Mouse (Mus musculus) limb, embryonic 11.5 days (tissue): ENCODE data around the gene Akirin1. TPM values are rescaled to one million over a fixed set of nuclear protein-coding genes. Genes with fewer than 3 reads are reported as not detected.
A peak's percentile ranks its signal among the peaks of the same experiment; 100 is the strongest.

ENCODE experiments used
- ATAC-seq: fragments of 200-750 bp; cut with Nextera tagmentation; 2 replicates; pipeline ENCODE4 v1.8.0; 2017; ENCODE audit warnings: low read depth; ENCODE audit not compliant: insufficient number of reproducible peaks, low FRiP score, low TSS enrichment
- DNase-seq: peaks from one replicate; pipeline ENCODE4 v3.0.0-alpha.2; 2015; ENCODE audit warnings: low spot score
- H3K27ac ChIP-seq: fragments of 300-500 bp; sonication (generic); replicated peaks from 2 replicates; pipeline ENCODE4 v1.5.1; 2014; ENCODE audit warnings: low read depth, mild to moderate bottlenecking, low read length
- H3K27me3 ChIP-seq: fragments of 300-500 bp; sonication (generic); 2 replicates; pipeline ENCODE4 v1.6.1; 2014; ENCODE audit warnings: mild to moderate bottlenecking, low read length, mixed read lengths; ENCODE audit not compliant: control insufficient read depth, insufficient read depth
- H3K36me3 ChIP-seq: fragments of 300-500 bp; sonication (generic); 2 replicates; pipeline ENCODE4 v1.6.1; 2014; ENCODE audit warnings: mild to moderate bottlenecking, low read length, moderate library complexity, mixed read lengths; ENCODE audit not compliant: control insufficient read depth, insufficient read depth
- H3K4me1 ChIP-seq: fragments of 300-500 bp; sonication (generic); 2 replicates; pipeline ENCODE4 v1.6.1; 2014; ENCODE audit warnings: low read length, mixed read lengths; ENCODE audit not compliant: control insufficient read depth, insufficient read depth
- H3K4me2 ChIP-seq: fragments of 300-500 bp; sonication (generic); 2 replicates; pipeline ENCODE4 v1.6.1; 2014; ENCODE audit warnings: low read depth, mild to moderate bottlenecking, moderate library complexity; ENCODE audit not compliant: severe bottlenecking
- H3K4me3 ChIP-seq: fragments of 300-500 bp; sonication (generic); 2 replicates; pipeline ENCODE4 v1.5.1; 2014; ENCODE audit warnings: low read depth, low read length
- H3K9ac ChIP-seq: fragments of 300-500 bp; sonication (generic); 2 replicates; pipeline ENCODE4 v1.6.1; 2014; ENCODE audit warnings: mild to moderate bottlenecking, low read length
- H3K9me3 ChIP-seq: fragments of 300-500 bp; sonication (generic); 2 replicates; pipeline ENCODE4 v1.6.1; 2016; ENCODE audit warnings: low read length; ENCODE audit not compliant: control insufficient read depth
- WGBS: fragments of 180-500 bp; shearing (Covaris S2); extraction: QIAGEN DNeasy Blood & Tissue Kit; methylation state at CpG from one replicate; pipeline ENCODE4 v1.1.7; 2014; 5-methylcytosine and 5-hydroxymethylcytosine counted together
- polyA plus RNA-seq: library from polyadenylated mRNA; unstranded; fragments of >200 nt; fragmentation: Nextera tagmentation; extraction: Ambion mirVana; gene quantifications from 2 replicates; pipeline ENCODE4 v1.2.1, GENCODE M21; 2014

The Akirin1 gene
- polyA plus RNA-seq, 1 experiment from 2014 or later: 68.8 TPM

GRCm38 (mm10) chr4:123767807-123768206 lies 17.7 kb upstream of the Akirin1 start:
- 63% methylated on average over 3 of the region's 3 CpGs for WGBS
- Histone ChIP-seq H3K4me2 (no peak overlapping the region), H3K27me3 (no peaks in the 10 kb centered on the region)

GRCm38 (mm10) chr4:123765071-123765470 lies 14.9 kb upstream of the Akirin1 start:
- 79% methylated on average over 6 of the region's 6 CpGs for WGBS
- no peak overlapping the region for H3K4me2 ChIP-seq
- H3K4me3 ChIP-seq: no peak overlapping the region
- no peaks in the 10 kb centered on the region for H3K27me3 ChIP-seq
- DNase-seq (no peak), ATAC-seq (no peak)
- no peaks in the 10 kb centered on the region for H3K4me1 ChIP-seq
- H3K27ac ChIP-seq: no peak overlapping the region
- no peak overlapping the region for H3K9ac ChIP-seq
- no peaks in the 10 kb centered on the region for H3K36me3 ChIP-seq
- H3K9me3 ChIP-seq: no peaks in the 10 kb centered on the region

More at GRCm38 (mm10) chr4:123767807-123768206, 17.7 kb upstream of the Akirin1 start:
- Histone ChIP-seq H3K4me1 (no peaks in the 10 kb centered on the region), H3K4me3 (no peak overlapping the region), H3K36me3 (no peaks in the 10 kb centered on the region), H3K9ac (no peak overlapping the region), H3K9me3 (no peaks in the 10 kb centered on the region), H3K27ac (no peak overlapping the region)
- DNase-seq: no peak
- ATAC-seq: no peak

- no peak for DNase-seq
- Histone ChIP-seq H3K27ac (no peak overlapping the region), H3K36me3 (no peaks in the 10 kb centered on the region), H3K9me3 (no peaks in the 10 kb centered on the region), H3K9ac (no peak overlapping the region), H3K4me2 (no peak overlapping the region), H3K4me1 (no peaks in the 10 kb centered on the region), H3K4me3 (no peak overlapping the region), H3K27me3 (no peaks in the 10 kb centered on the region)
- ATAC-seq: no peak
- WGBS: 48% methylated on average over 4 of the region's 4 CpGs
Measured at GRCm38 (mm10) chr4:123758306-123758705, 8.2 kb upstream of the Akirin1 start.

GRCm38 (mm10) chr4:123750707-123751312 lies 665 bp upstream of the Akirin1 start:
- H3K4me3 ChIP-seq: peak overlapping the region; percentile 98
- WGBS: 4% methylated on average over 8 of the region's 8 CpGs
- H3K9me3 ChIP-seq: no peaks in the 10 kb centered on the region
- no peak overlapping the region for H3K27ac ChIP-seq
- H3K4me2 ChIP-seq: peak overlapping the region; percentile 86; the same call in 1 of the 2 replicates
- H3K27me3 ChIP-seq: no peaks in the 10 kb centered on the region
- no peak overlapping the region for H3K9ac ChIP-seq
- H3K4me1 ChIP-seq: peaks cover 7% of the 10 kb centered on the region
- H3K36me3 ChIP-seq: no peaks in the 10 kb centered on the region
- DNase-seq (no peak), ATAC-seq (no peak; the same call in 1 of the 2 replicates)

GRCm38 (mm10) chr4:123749484-123750130 lies 538 bp downstream of the Akirin1 start:
- Histone ChIP-seq H3K9ac (peak overlapping the region; percentile 77), H3K27ac (peak overlapping the region; percentile 42; the same call in 1 of the 2 replicates), H3K27me3 (no peaks in the 10 kb centered on the region), H3K4me1 (peaks cover 7% of the 10 kb centered on the region), H3K4me3 (peak overlapping the region; percentile 98), H3K9me3 (no peaks in the 10 kb centered on the region), H3K36me3 (no peaks in the 10 kb centered on the region), H3K4me2 (peak overlapping the region; percentile 86)
- DNase-seq (no peak), ATAC-seq (no peak)
- under 1% methylated on average over 55 of the region's 55 CpGs for WGBS

GRCm38 (mm10) chr4:123748726-123749415 lies 1.3 kb downstream of the Akirin1 start:
- WGBS: 21% methylated on average over 10 of the region's 10 CpGs
- no peak for ATAC-seq
- no peaks in the 10 kb centered on the region for H3K36me3 ChIP-seq
- H3K4me2 ChIP-seq: peak overlapping the region; percentile 86
- peak overlapping the region; percentile 77 for H3K9ac ChIP-seq
- H3K4me3 ChIP-seq: peak overlapping the region; percentile 98
- H3K4me1 ChIP-seq: peaks cover 7% of the 10 kb centered on the region
- H3K27ac ChIP-seq: no peak overlapping the region
- H3K9me3 ChIP-seq: no peaks in the 10 kb centered on the region
- H3K27me3 ChIP-seq: no peaks in the 10 kb centered on the region
- DNase-seq: no peak

- H3K27me3 ChIP-seq: no peaks in the 10 kb centered on the region
- 95% methylated on average over 4 of the region's 4 CpGs for WGBS
- no peak overlapping the region for H3K9ac ChIP-seq
- no peak overlapping the region for H3K4me2 ChIP-seq
- peaks cover 8% of the 10 kb centered on the region; the same call in 1 of the 2 replicates for H3K36me3 ChIP-seq
- H3K4me1 ChIP-seq: peaks cover 7% of the 10 kb centered on the region
- H3K4me3 ChIP-seq: no peak overlapping the region
- ATAC-seq (no peak), DNase-seq (no peak)
- H3K27ac ChIP-seq: no peak overlapping the region
- no peaks in the 10 kb centered on the region for H3K9me3 ChIP-seq
Measured at GRCm38 (mm10) chr4:123745221-123745775, 4.8 kb downstream of the Akirin1 start.

- 96% methylated on average over 1 of the region's 1 CpGs for WGBS
- H3K36me3 ChIP-seq: peaks cover 8% of the 10 kb centered on the region; the same call in 1 of the 2 replicates
Measured at GRCm38 (mm10) chr4:123742891-123743290, 7.3 kb downstream of the Akirin1 start.

More at GRCm38 (mm10) chr4:123742891-123743290, 7.3 kb downstream of the Akirin1 start:
- Histone ChIP-seq H3K4me3 (no peak overlapping the region), H3K27ac (no peak overlapping the region), H3K9ac (no peak overlapping the region), H3K9me3 (no peaks in the 10 kb centered on the region), H3K27me3 (no peaks in the 10 kb centered on the region), H3K4me2 (no peak overlapping the region), H3K4me1 (no peaks in the 10 kb centered on the region)
- DNase-seq: no peak
- ATAC-seq: no peak
